Mouse (Mus musculus) Patski (cell line): Measurements from ENCODE around the gene Plscr2. TPM values are rescaled to one million over a fixed set of nuclear protein-coding genes. Genes with fewer than 3 reads are reported as not detected.

ENCODE experiments used
- ATAC-seq: fragments of 100-300 bp; one replicate; pipeline ENCODE4 v1.8.0; 2021
- CTCF ChIA-PET: fragments of 350-600 bp; sonication (Branson Sonifier 250); formaldehyde crosslinking; loops from one replicate; lab custom pipeline; 2022; ENCODE audit warnings: inconsistent platforms; lab: Charles Lee
- POLR2A ChIA-PET: fragments of 350-600 bp; sonication (Branson Sonifier 250); formaldehyde crosslinking; loops from one replicate; lab custom pipeline; 2022; ENCODE audit warnings: antibody characterized with exemption, inconsistent platforms; lab: Charles Lee
- DNase-seq: peaks from one replicate; pipeline ENCODE4 v3.0.0-alpha.2; 2011; ENCODE audit warnings: low read depth, low spot score
- H3K27me3 ChIP-seq: fragments of 371-371 bp; one replicate; pipeline ENCODE4 v1.5.1; 2021
- CTCF ChIP-seq: fragments of 100-300 bp; IDR thresholded peaks from one replicate; pipeline ENCODE4 v1.5.1; 2021
- in situ Hi-C: fragments of 300-500 bp; cut with MboI; formaldehyde crosslinking; loops from 3 replicates; pipeline ENCODE4 v1.11.1; 2018; ENCODE audit warnings: low pct_unique_long_range_greater_than_20kb, mixed read lengths
- polyA plus RNA-seq: library from polyadenylated mRNA; unstranded; gene quantifications from one replicate; pipeline ENCODE4 v1.2.3, GENCODE M21; 2021

Plscr2 gene
- polyA plus RNA-seq, 1 experiment from 2014 or later = 199 TPM

- peak; percentile 69 for DNase-seq
- no peak for TF ChIP-seq CTCF
- ChIA-PET POLR2A (interaction anchor here (0.6 to 2.5 kb wide), 7 partner anchors 13 to 240 kb away, joined by 3 to 18 read pairs (median 4); partner anchors contain the start of gene Plscr2), CTCF (interaction anchor here (0.8 to 2.2 kb wide), 6 partner anchors 20 to 50 kb away, joined by 3 to 11 read pairs (median 5); partner anchors contain the start of gene Plscr2)
- in situ Hi-C loops = loop anchor here (5.0 kb wide), 1 partner anchor 32 kb away; no protein-coding TSS in a partner anchor
- no peaks in the 10 kb centered on the region for H3K27me3 ChIP-seq
- ATAC-seq = peak; percentile 90
These were observed 25.2 kb upstream of the Plscr2 start for GRCm38 (mm10) chr9:92249987-92250772.

GRCm38 (mm10) chr9:92252718-92253117 lies 22.7 kb upstream of the Plscr2 start:
- ATAC-seq = no peak
- CTCF ChIA-PET = interaction anchor here (0.8 to 1.6 kb wide), 2 partner anchors 9 to 12 kb away, joined by 3 to 4 read pairs; no protein-coding TSS in a partner anchor
- no peaks in the 10 kb centered on the region for H3K27me3 ChIP-seq
- no peak for DNase-seq
- TF ChIP-seq CTCF = no peak
- POLR2A ChIA-PET = interaction anchor here (0.6 to 1.0 kb wide), 3 partner anchors 9 to 23 kb away, joined by 3 read pairs; no protein-coding TSS in a partner anchor
- in situ Hi-C loops = no loop called here

GRCm38 (mm10) chr9:92253585-92254321 lies 21.6 kb upstream of the Plscr2 start:
- CTCF ChIA-PET = interaction anchor here (1.4 to 1.6 kb wide), 2 partner anchors 11 kb away, joined by 4 to 5 read pairs; no protein-coding TSS in a partner anchor
- ATAC-seq (no peak), DNase-seq (no peak)
- POLR2A ChIA-PET = interaction anchor here (0.6 kb wide), 1 partner anchor 20 kb away, joined by 3 read pairs; no protein-coding TSS in a partner anchor
- in situ Hi-C loops = no loop called here
- no peak for TF ChIP-seq CTCF
- no peaks in the 10 kb centered on the region for H3K27me3 ChIP-seq

GRCm38 (mm10) chr9:92260481-92261159 lies 14.8 kb upstream of the Plscr2 start:
- CTCF ChIA-PET = no interaction called here
- no peak for TF ChIP-seq CTCF
- H3K27me3 ChIP-seq = no peaks in the 10 kb centered on the region
- POLR2A ChIA-PET = no interaction called here
- DNase-seq = no peak
- in situ Hi-C loops = no loop called here
- no peak for ATAC-seq

- DNase-seq = no peak
- H3K27me3 ChIP-seq = no peaks in the 10 kb centered on the region
- in situ Hi-C loops = no loop called here
- POLR2A ChIA-PET = interaction anchor here (1.7 kb wide), 1 partner anchor 10 kb away, joined by 4 read pairs; no protein-coding TSS in a partner anchor
- CTCF ChIA-PET = interaction anchor here (1.0 to 1.6 kb wide), 4 partner anchors 10 to 279 kb away, joined by 3 to 5 read pairs (median 3); no protein-coding TSS in a partner anchor
- ATAC-seq = no peak
- TF ChIP-seq CTCF = no peak
These were observed 9.7 kb upstream of the Plscr2 start for GRCm38 (mm10) chr9:92265719-92266118.

GRCm38 (mm10) chr9:92266558-92267171 lies 8.7 kb upstream of the Plscr2 start:
- POLR2A ChIA-PET = no interaction called here
- in situ Hi-C loops = no loop called here
- H3K27me3 ChIP-seq = no peaks in the 10 kb centered on the region
- no peak for TF ChIP-seq CTCF
- no peak for DNase-seq
- ATAC-seq = no peak
- CTCF ChIA-PET = no interaction called here

- ATAC-seq (peak; percentile 56), DNase-seq (no peak)
- H3K27me3 ChIP-seq = no peaks in the 10 kb centered on the region
- POLR2A ChIA-PET = no interaction called here
- CTCF ChIA-PET = interaction anchor here (1.4 kb wide), 1 partner anchor 17 kb away, joined by 3 read pairs; no protein-coding TSS in a partner anchor
- in situ Hi-C loops = no loop called here
- no peak for TF ChIP-seq CTCF
These were observed 7.7 kb upstream of the Plscr2 start for GRCm38 (mm10) chr9:92267732-92268131.

- ChIA-PET CTCF (interaction anchor here (1.6 to 2.1 kb wide), 2 partner anchors 19 to 21 kb away, joined by 4 to 5 read pairs; partner anchors contain the start of gene Plscr1), POLR2A (interaction anchor here (1.4 kb wide), 1 partner anchor 19 kb away, joined by 4 read pairs; no protein-coding TSS in a partner anchor)
- no peak for TF ChIP-seq CTCF
- ATAC-seq = no peak
- no peaks in the 10 kb centered on the region for H3K27me3 ChIP-seq
- in situ Hi-C loops = no loop called here
- DNase-seq = no peak
These were observed 5.5 kb upstream of the Plscr2 start for GRCm38 (mm10) chr9:92269829-92270404.

GRCm38 (mm10) chr9:92270927-92271326 lies 4.5 kb upstream of the Plscr2 start:
- CTCF ChIA-PET = interaction anchor here (1.6 to 2.1 kb wide), 2 partner anchors 20 to 22 kb away, joined by 4 to 5 read pairs; partner anchors contain the start of gene Plscr1
- no peak for ATAC-seq
- in situ Hi-C loops = no loop called here
- no peak for TF ChIP-seq CTCF
- peak; percentile 89 for DNase-seq
- H3K27me3 ChIP-seq = no peaks in the 10 kb centered on the region
- POLR2A ChIA-PET = interaction anchor here (0.6 to 1.4 kb wide), 2 partner anchors 20 to 280 kb away, joined by 3 to 4 read pairs; no protein-coding TSS in a partner anchor
